Mouse (Mus musculus): ENCODE measurements around the gene Mymk. TPM values are rescaled to one million over a fixed set of nuclear protein-coding genes. Genes with fewer than 3 reads are reported as not detected.

Mymk gene
- polyA plus RNA-seq, 1 experiment, result not detected

DNA sequence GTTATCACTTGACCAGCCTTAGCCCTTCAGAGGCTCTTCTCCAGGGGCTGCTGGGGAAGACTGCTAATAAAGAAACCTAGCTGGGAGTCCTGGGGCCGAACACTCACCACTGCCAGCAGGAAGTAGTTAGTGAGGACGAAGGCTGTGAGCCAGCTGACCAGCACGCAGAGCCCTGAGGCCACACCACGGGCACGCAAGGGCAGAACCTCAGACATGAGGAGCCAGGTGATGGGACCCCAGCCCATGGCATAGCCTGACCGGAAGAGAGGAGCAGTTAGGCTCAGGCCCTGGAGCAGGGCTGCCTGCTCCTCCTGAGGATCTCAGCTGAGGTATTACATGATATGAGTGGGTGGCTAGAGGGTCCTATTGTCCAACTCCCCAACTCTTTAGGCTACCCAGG is 49.4 kb downstream of the Mymk start:
- WGBS, result 70% methylated on average over 6 of the region's 6 CpGs
- TF ChIP-seq POLR2A (IDR thresholded peaks at IDR 0.05; ENCODE audit: insufficient read depth, low read depth, low read length), result no peak
- no peak for TF ChIP-seq CTCF (IDR thresholded peaks at IDR 0.05; ENCODE audit: insufficient read depth, low read depth, low read length)
- Histone ChIP-seq H3K4me1 (ENCODE audit: control insufficient read depth, insufficient read depth, low read length) (peaks cover 21% of the 10 kb centered on the region), H3K4me3 (ENCODE audit: insufficient read depth, low read depth, low read length) (no peak overlapping the region), H3K27ac (ENCODE audit: insufficient read depth, low read depth, low read length) (no peak overlapping the region)

DNA sequence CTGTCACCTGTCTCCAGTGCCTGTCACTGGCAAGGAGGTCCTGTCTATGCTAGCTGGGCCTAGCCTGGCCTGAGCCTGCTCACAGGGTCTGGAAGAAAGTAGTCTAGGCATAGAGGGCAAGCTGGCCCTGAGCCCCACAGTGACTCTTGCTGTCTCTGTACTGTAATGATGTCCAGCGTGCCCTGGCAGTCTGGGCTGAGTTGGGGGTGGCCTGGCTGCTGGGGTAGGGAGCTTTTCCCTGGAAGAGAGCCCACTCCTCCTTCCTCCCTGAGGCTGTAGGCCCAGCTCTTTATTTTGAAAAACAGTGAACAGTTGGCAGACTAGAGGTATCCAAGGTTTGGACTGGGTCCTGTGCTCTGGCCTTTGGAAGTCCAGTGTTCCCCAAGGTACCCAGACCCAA is 50.9 kb downstream of the Mymk start:
- peaks cover 11% of the 10 kb centered on the region for H3K4me1 ChIP-seq (ENCODE audit: control insufficient read depth, insufficient read depth, low read length)
- TF ChIP-seq CTCF (IDR thresholded peaks at IDR 0.05; ENCODE audit: insufficient read depth, low read depth, low read length) (no peak), POLR2A (IDR thresholded peaks at IDR 0.05; ENCODE audit: insufficient read depth, low read depth, low read length) (no peak)
- 37% methylated on average over 1 of the region's 1 CpGs for WGBS
- no peak overlapping the region for H3K27ac ChIP-seq (ENCODE audit: insufficient read depth, low read depth, low read length)
- H3K4me3 ChIP-seq (ENCODE audit: insufficient read depth, low read depth, low read length), result no peak overlapping the region

DNA sequence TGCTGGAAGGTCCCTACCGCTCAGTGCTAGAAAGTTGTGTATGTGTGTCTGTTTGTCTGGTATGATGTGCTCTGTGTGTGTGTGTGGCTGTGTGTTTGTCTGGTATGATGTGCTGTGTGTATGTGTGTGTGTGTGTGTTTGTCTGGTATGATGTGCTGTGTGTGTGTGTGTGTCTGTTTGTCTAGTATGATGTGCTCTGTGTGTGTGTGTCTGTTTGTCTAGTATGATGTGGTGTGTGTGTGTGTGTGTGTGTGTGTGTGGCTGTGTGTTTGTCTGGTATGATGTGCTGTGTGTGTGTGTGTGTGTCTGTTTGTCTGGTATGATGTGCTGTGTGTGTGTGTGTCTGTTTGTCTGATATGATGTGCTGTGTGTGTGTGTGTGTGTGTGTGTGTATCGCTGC is 52.4 kb downstream of the Mymk start:
- H3K27ac ChIP-seq (ENCODE audit: insufficient read depth, low read depth, low read length), result no peak overlapping the region
- WGBS, result 92% methylated on average over 2 of the region's 2 CpGs
- TF ChIP-seq POLR2A (IDR thresholded peaks at IDR 0.05; ENCODE audit: insufficient read depth, low read depth, low read length) (no peak), CTCF (IDR thresholded peaks at IDR 0.05; ENCODE audit: insufficient read depth, low read depth, low read length) (no peak)
- H3K4me3 ChIP-seq (ENCODE audit: insufficient read depth, low read depth, low read length), result no peak overlapping the region
- H3K4me1 ChIP-seq (ENCODE audit: control insufficient read depth, insufficient read depth, low read length), result peaks cover 5% of the 10 kb centered on the region

DNA sequence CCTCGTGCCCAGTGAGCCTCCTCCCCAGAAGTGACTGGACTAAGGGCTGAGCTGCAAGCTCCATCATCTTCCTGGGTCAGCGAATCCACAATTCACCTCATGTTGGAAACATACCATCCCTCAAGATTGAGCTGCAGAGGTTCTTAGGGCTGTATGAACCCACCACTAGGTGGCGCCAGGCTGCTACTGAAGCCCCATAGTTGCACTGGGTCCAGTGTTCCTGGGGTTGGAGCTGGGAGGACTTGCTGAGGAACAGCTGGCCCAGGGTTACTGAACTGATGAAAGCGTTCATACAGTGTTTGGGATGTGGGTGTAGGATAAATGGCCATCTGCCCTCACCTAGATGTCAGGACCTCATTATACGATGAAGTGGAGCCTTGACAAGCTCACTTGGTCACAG is 54.2 kb downstream of the Mymk start:
- no peak overlapping the region for H3K27ac ChIP-seq (ENCODE audit: insufficient read depth, low read depth, low read length)
- TF ChIP-seq CTCF (IDR thresholded peaks at IDR 0.05; ENCODE audit: insufficient read depth, low read depth, low read length), result peak; percentile 87
- TF ChIP-seq POLR2A (IDR thresholded peaks at IDR 0.05; ENCODE audit: insufficient read depth, low read depth, low read length), result no peak
- H3K4me1 ChIP-seq (ENCODE audit: control insufficient read depth, insufficient read depth, low read length), result no peaks in the 10 kb centered on the region
- 47% methylated on average over 5 of the region's 5 CpGs for WGBS
- no peak overlapping the region for H3K4me3 ChIP-seq (ENCODE audit: insufficient read depth, low read depth, low read length)

Other genes starting within 250 kb of the Mymk start
- not detected in 2 replicates for gene Abo, start 207.2 kb downstream of the Mymk start, polyA plus RNA-seq (2012; ENCODE audit: insufficient read depth, insufficient read length, low replicate concordance, missing spikeins)
- not detected in 2 replicates for gene Surf6, start 169.3 kb downstream of the Mymk start, polyA plus RNA-seq (2012; ENCODE audit: insufficient read depth, insufficient read length, low replicate concordance, missing spikeins)
- not detected in 2 replicates for gene Med22, start 161.5 kb downstream of the Mymk start, polyA plus RNA-seq (2012; ENCODE audit: insufficient read depth, insufficient read length, low replicate concordance, missing spikeins)
- gene Rpl7a, start 161.4 kb downstream of the Mymk start, polyA plus RNA-seq (2012; ENCODE audit: insufficient read depth, insufficient read length, low replicate concordance, missing spikeins), result not detected in 2 replicates
- gene Surf2, start 155.8 kb downstream of the Mymk start, polyA plus RNA-seq (2012; ENCODE audit: insufficient read depth, insufficient read length, low replicate concordance, missing spikeins), result not detected in 2 replicates
- not detected in 2 replicates for gene Surf1, start 155.6 kb downstream of the Mymk start, polyA plus RNA-seq (2012; ENCODE audit: insufficient read depth, insufficient read length, low replicate concordance, missing spikeins)
- not detected in 2 replicates for gene Surf4, start 138.3 kb downstream of the Mymk start, polyA plus RNA-seq (2012; ENCODE audit: insufficient read depth, insufficient read length, low replicate concordance, missing spikeins)
- gene Stkld1, start 138.1 kb downstream of the Mymk start, polyA plus RNA-seq (2012; ENCODE audit: insufficient read depth, insufficient read length, low replicate concordance, missing spikeins), result not detected in 2 replicates
- not detected in 2 replicates for gene Rexo4, start 107.8 kb downstream of the Mymk start, polyA plus RNA-seq (2012; ENCODE audit: insufficient read depth, insufficient read length, low replicate concordance, missing spikeins)
- gene Adamts13, start 98.8 kb downstream of the Mymk start, polyA plus RNA-seq (2012; ENCODE audit: insufficient read depth, insufficient read length, low replicate concordance, missing spikeins), result not detected in 2 replicates
- gene Cacfd1, start 62.3 kb downstream of the Mymk start, polyA plus RNA-seq (2012; ENCODE audit: insufficient read depth, insufficient read length, low replicate concordance, missing spikeins), result not detected in 2 replicates
- not detected in 2 replicates for gene Slc2a6, start 44.2 kb downstream of the Mymk start, polyA plus RNA-seq (2012; ENCODE audit: insufficient read depth, insufficient read length, low replicate concordance, missing spikeins)
- not detected in 2 replicates for gene Adamtsl2, start 7.2 kb upstream of the Mymk start, polyA plus RNA-seq (2012; ENCODE audit: insufficient read depth, insufficient read length, low replicate concordance, missing spikeins)
- gene Fam163b, start 70.3 kb upstream of the Mymk start, polyA plus RNA-seq (2012; ENCODE audit: insufficient read depth, insufficient read length, low replicate concordance, missing spikeins), result 155 TPM in 1 of 2 replicates, not detected in the other
- gene Dbh, start 93.1 kb upstream of the Mymk start, polyA plus RNA-seq (2012; ENCODE audit: insufficient read depth, insufficient read length, low replicate concordance, missing spikeins), result not detected in 2 replicates
- not detected in 2 replicates for gene Sardh, start 176.2 kb upstream of the Mymk start, polyA plus RNA-seq (2012; ENCODE audit: insufficient read depth, insufficient read length, low replicate concordance, missing spikeins)